Mouse (Mus musculus) E14TG2a.4 (cell line): ENCODE data around the gene Eif5.

Experiments used
- CTCF ChIP-seq: conservative IDR thresholded peaks from 2 replicates; pipeline ENCODE4 v1.5.1; 2014; ENCODE audit warnings: low read length
- NANOG ChIP-seq: IDR thresholded peaks from 2 replicates; pipeline ENCODE4 v1.6.1; 2014; ENCODE audit warnings: borderline replicate concordance, low read length, mixed read lengths

GRCm38 (mm10) chr12:111584401-111584800 is 46.6 kb downstream of the Eif5 start:
- no peak for TF ChIP-seq CTCF
- TF ChIP-seq NANOG = no peak
